Mouse (Mus musculus) brain, embryonic 18.5 days (tissue): ENCODE results near the gene Wasl.

Source experiments
- DNase-seq: peaks from one replicate; pipeline ENCODE4 v3.0.0-alpha.2; 2012; ENCODE audit warnings: low read depth, low spot score

Wasl gene

GRCm38 (mm10) chr6:24645346-24646053 is 19.3 kb downstream of the Wasl start:
- no peak for DNase-seq

GRCm38 (mm10) chr6:24642960-24643359 is 21.8 kb downstream of the Wasl start:
- DNase-seq = no peak

GRCm38 (mm10) chr6:24642161-24642560 is 22.6 kb downstream of the Wasl start:
- DNase-seq = no peak

- no peak for DNase-seq
Measured at GRCm38 (mm10) chr6:24641286-24641685, 23.5 kb downstream of the Wasl start.

- no peak for DNase-seq
Measured at GRCm38 (mm10) chr6:24635814-24636213, 29.0 kb downstream of the Wasl start.

GRCm38 (mm10) chr6:24634065-24634464 is 30.7 kb downstream of the Wasl start:
- DNase-seq = no peak

GRCm38 (mm10) chr6:24632061-24632460 is 32.7 kb downstream of the Wasl start:
- DNase-seq = no peak

- no peak for DNase-seq
Measured at GRCm38 (mm10) chr6:24628499-24628898, 36.3 kb downstream of the Wasl start.

GRCm38 (mm10) chr6:24627586-24628030 is 37.2 kb downstream of the Wasl start:
- DNase-seq = peak; percentile 37

GRCm38 (mm10) chr6:24622098-24622497 is 42.7 kb downstream of the Wasl start:
- no peak for DNase-seq

- no peak for DNase-seq
Measured at GRCm38 (mm10) chr6:24620936-24621335, 43.9 kb downstream of the Wasl start.

- no peak for DNase-seq
Measured at GRCm38 (mm10) chr6:24619285-24620045, 45.3 kb downstream of the Wasl start.

- DNase-seq = no peak
Measured at GRCm38 (mm10) chr6:24616746-24617145, 48.1 kb downstream of the Wasl start.

- no peak for DNase-seq
Measured at GRCm38 (mm10) chr6:24613918-24614317, 50.9 kb downstream of the Wasl start.

GRCm38 (mm10) chr6:24613346-24613745 is 51.5 kb downstream of the Wasl start:
- no peak for DNase-seq

GRCm38 (mm10) chr6:24612074-24612755 is 52.6 kb downstream of the Wasl start:
- DNase-seq = no peak

GRCm38 (mm10) chr6:24610358-24610757 is 54.5 kb downstream of the Wasl start:
- no peak for DNase-seq

- no peak for DNase-seq
Measured at GRCm38 (mm10) chr6:24609531-24609930, 55.3 kb downstream of the Wasl start.

GRCm38 (mm10) chr6:24608682-24609081 is 56.1 kb downstream of the Wasl start:
- no peak for DNase-seq

GRCm38 (mm10) chr6:24608129-24608528 is 56.7 kb downstream of the Wasl start:
- no peak for DNase-seq

GRCm38 (mm10) chr6:24607531-24607930 is 57.3 kb downstream of the Wasl start:
- DNase-seq = no peak

- no peak for DNase-seq
Measured at GRCm38 (mm10) chr6:24606512-24606911, 58.3 kb downstream of the Wasl start.
